Mouse (Mus musculus): ENCODE results near the gene Vgf. TPM values are rescaled to one million over a fixed set of nuclear protein-coding genes. Genes with fewer than 3 reads are reported as not detected.

Gene Vgf
- not detected for polyA plus RNA-seq (2014; fragmentation: Illumina TruSeq; extraction: RNeasy Lipid Tissue Mini Kit (QIAGEN cat#74804); ENCODE audit: low read depth, low replicate concordance)

DNA sequence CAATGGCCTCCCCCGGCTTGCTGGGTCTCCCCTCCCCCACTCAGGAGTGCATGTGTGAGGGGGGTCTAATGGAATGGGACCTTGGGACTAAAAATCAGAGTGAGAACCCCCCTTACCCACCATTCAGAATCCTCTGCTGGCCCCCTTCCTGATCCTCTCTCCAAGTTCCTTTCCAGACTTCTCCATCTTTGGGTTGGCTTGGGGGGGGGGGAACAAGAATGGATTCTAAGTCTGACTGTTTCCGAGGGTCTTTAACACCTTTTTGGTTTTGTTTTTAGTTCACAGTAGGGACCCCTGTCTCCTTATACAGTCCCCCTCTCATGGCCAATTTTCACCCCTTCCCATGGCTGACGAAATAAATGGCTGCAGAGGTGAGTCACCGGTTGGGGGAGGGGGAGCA lies at the start of gene Vgf:
Gene Vgf (plus strand): TSS at position 301 of the 400 bp plus-strand sequence.

DNA sequence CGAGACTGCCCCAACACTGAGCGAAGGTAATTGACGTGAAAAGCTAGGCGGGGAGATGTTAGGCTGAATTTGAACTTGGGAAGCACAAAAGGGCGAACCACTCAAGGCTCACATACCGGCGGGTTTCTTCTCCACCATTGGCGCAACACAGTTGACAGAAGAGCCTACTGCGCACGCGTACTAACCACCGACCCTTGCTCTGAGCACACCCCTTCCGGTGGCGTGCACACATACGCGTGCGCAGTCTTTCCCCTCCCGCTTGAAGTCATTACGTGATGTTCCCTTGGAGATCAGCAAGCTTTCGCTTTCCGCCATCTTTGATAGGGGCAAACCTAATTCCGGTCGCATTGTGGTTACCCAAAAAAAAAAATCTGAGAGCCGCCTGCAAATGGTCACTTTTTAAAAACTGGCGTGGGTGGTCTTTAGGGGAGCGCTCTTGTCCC lies 39.5 kb upstream of the Vgf start, which contains the start of gene Plod3:
Gene Plod3 (plus strand): TSS at position 325 of the 443 bp plus-strand sequence.

GRCm38 (mm10) chr5:136987934-136988271 lies 38.3 kb upstream of the Vgf start, which contains the start of gene Znhit1:
TSS of gene Znhit1 (minus strand) at chr5:136988021.

DNA sequence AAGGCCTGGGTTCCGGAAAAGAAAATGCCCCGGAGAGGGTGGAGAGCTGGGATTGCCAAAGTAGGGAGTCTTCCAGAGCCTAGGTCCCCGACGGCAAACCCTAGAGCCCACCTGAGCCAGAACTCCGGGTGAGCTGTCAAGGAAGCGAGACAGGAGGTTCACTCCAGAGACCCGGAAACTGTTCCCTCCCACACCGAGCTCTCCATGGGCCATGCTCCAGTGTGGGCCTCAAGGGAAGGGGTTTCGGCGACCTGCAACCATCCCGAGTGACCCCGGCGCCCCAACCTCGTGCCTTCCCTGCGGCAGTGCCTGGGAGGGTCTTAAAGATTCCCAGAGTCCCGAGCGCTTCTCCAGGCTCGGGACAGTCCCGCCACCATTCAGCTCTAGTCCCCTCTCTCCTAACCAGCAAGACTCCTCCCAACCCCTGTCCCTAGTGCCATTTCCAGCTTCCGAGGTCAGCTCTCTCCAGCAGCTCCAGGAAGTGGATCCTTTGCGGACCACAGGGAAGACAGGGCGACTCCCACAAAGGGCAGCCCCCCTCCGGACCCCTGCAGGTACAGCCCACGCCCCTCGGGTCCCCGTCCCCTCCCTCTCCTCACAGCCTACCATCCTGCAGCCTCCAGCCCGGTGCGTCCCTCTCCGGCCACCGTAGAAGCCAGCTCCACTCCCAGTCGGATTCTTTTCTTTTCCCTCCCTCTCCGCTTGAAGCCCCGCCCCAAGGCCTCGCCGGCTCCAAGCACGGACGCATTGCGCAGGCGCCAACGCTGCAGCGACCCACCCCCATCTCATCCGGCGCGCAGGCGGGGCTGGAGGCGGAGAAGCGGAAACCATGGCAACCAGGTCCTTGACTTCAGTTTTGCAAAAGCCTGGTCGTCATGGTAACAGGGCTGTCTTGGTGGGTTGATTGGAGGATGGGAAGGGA lies 19.5 kb downstream of the Vgf start, which contains the start of gene Ap1s1:
Gene Ap1s1 (minus strand): TSS at position 734 of the 922 bp plus-strand sequence.

DNA sequence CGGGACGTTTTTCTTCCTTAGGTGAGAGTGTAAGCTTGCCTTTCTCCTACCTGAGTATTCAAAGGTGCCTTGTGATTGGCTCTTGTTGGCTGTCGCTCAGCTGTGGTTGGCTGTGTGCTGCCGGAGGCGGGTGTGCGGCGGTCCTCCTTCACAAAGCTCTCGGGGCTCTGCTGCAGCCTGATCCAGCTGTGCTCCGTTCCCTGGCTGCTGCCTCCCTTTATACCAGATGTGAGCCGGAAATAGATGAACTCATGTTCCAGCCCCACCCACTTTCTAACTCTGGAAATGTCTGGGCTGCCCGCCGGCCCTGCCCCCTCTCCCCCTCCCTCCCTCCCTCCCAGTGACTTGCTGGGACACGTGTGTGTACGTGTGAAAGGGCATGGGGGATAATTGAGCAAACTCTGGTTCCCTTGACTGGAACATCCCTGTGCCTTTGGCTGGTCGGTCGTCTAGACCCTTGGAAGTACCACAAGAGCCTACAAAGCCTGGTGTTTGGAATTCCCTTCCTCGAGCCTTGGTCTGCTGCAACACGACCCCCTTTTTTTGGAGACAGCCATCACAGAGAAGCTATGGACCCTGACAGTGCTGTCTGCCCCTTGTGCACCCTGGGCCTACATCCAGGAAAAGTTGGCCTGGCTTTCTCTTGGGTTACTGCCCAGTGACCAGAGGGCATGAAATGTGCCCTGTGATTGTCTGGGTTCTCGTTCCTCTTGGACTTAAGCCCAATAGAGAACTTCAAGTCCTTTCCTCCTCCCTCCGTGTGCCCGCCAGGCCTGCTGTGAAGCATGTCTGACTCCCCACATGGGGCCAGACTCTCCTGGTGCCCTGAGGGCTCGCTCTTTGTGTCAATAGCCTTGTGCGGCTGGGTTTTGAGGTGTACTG lies 46.1 kb downstream of the Vgf start, which contains the start of gene Serpine1:
Gene Serpine1 (minus strand): TSS at position 190 of the 882 bp plus-strand sequence.

Other genes with a start within 250 kb of the Vgf start
- gene Col26a1, start 143.2 kb upstream of the Vgf start, polyA plus RNA-seq (2014; fragmentation: Illumina TruSeq; extraction: RNeasy Lipid Tissue Mini Kit (QIAGEN cat#74804); ENCODE audit: low read depth, low replicate concordance): not detected
- gene Ift22, start 118.2 kb upstream of the Vgf start, polyA plus RNA-seq (2014; fragmentation: Illumina TruSeq; extraction: RNeasy Lipid Tissue Mini Kit (QIAGEN cat#74804); ENCODE audit: low read depth, low replicate concordance): 1.7 TPM
- gene Fis1, start 73.1 kb upstream of the Vgf start, polyA plus RNA-seq (2014; fragmentation: Illumina TruSeq; extraction: RNeasy Lipid Tissue Mini Kit (QIAGEN cat#74804); ENCODE audit: low read depth, low replicate concordance): 9.0 TPM
- gene Cldn15, start 59.8 kb upstream of the Vgf start, polyA plus RNA-seq (2014; fragmentation: Illumina TruSeq; extraction: RNeasy Lipid Tissue Mini Kit (QIAGEN cat#74804); ENCODE audit: low read depth, low replicate concordance): not detected
- 1.1 TPM for gene Plod3, start 39.4 kb upstream of the Vgf start, polyA plus RNA-seq (2014; fragmentation: Illumina TruSeq; extraction: RNeasy Lipid Tissue Mini Kit (QIAGEN cat#74804); ENCODE audit: low read depth, low replicate concordance)
- 6.6 TPM for gene Znhit1, start 38.4 kb upstream of the Vgf start, polyA plus RNA-seq (2014; fragmentation: Illumina TruSeq; extraction: RNeasy Lipid Tissue Mini Kit (QIAGEN cat#74804); ENCODE audit: low read depth, low replicate concordance)
- gene Ap1s1, start 19.7 kb downstream of the Vgf start, polyA plus RNA-seq (2014; fragmentation: Illumina TruSeq; extraction: RNeasy Lipid Tissue Mini Kit (QIAGEN cat#74804); ENCODE audit: low read depth, low replicate concordance): 9.6 TPM
- gene Serpine1, start 45.9 kb downstream of the Vgf start, polyA plus RNA-seq (2014; fragmentation: Illumina TruSeq; extraction: RNeasy Lipid Tissue Mini Kit (QIAGEN cat#74804); ENCODE audit: low read depth, low replicate concordance): 0.69 TPM
- gene Trim56, start 89.8 kb downstream of the Vgf start, polyA plus RNA-seq (2014; fragmentation: Illumina TruSeq; extraction: RNeasy Lipid Tissue Mini Kit (QIAGEN cat#74804); ENCODE audit: low read depth, low replicate concordance): 7.7 TPM
- gene Muc3, start 122.9 kb downstream of the Vgf start, polyA plus RNA-seq (2014; fragmentation: Illumina TruSeq; extraction: RNeasy Lipid Tissue Mini Kit (QIAGEN cat#74804); ENCODE audit: low read depth, low replicate concordance): 0.26 TPM
- gene Muc3a, start 186.0 kb downstream of the Vgf start, polyA plus RNA-seq (2014; fragmentation: Illumina TruSeq; extraction: RNeasy Lipid Tissue Mini Kit (QIAGEN cat#74804); ENCODE audit: low read depth, low replicate concordance): not detected